Mouse (Mus musculus) ES-CJ7 (cell line): ENCODE data around the gene Zfp13.
A peak's percentile ranks its signal among the peaks of the same experiment; 100 is the strongest.

ENCODE experiments used
- DNase-seq: peaks from one replicate; pipeline ENCODE4 v3.0.0; 2011; ENCODE audit warnings: low read depth, low spot score

Gene Zfp13

DNA sequence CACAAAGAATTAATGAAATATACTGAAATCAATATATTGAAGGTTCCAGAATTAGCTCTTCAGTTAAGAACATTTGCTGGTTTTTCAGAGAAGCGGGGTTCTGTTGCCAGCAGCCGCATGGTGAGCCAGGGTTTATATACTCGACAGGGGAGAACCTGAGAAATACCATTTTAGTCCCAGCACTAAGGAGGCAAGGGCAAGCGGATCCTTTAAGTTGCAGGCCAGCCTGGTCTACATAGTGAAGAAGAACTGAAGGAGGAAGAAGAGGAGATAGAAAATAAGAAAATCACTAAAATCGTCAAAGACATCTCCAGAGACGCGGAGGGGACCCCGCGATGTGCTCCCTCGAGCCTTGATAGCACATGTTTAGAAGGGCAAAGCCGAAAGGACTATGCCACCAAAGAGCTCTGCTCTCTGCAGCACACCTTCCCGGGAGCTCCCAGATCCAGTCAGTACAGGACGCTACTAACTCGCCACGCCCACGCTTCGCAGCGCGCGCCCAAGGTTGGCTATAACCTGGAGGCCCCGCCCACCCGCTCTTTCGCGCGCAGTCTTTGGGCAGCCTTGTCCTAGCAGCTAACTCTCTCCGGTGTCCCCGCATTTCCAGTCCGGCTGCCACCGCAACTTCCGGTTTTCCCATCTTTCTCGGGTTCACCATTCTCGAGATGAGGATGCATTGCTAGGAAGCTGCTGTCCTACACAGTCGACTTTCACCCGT, 6.9 kb downstream of the Zfp13 start:
- DNase-seq, result peak; percentile 99

DNA sequence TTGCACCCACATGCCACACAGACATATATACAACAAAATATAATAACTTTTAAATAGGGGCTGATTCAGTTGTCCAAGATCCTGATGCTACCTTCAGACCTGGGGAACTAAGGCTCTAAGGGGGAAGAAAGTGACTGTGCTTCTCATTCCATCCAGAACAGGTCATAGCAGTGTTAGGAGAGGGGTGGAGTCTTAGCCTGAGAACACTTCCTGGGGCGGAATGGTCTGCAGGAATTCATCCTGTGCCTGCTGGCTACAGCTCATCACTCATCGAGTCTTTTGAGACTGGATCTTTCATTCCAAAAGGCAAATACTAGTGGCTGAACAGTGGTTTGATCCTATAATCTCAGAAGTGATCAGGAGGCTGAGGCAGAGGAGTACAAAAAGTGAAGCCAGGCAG, 12.0 kb downstream of the Zfp13 start:
- DNase-seq, result peak; percentile 56

DNA sequence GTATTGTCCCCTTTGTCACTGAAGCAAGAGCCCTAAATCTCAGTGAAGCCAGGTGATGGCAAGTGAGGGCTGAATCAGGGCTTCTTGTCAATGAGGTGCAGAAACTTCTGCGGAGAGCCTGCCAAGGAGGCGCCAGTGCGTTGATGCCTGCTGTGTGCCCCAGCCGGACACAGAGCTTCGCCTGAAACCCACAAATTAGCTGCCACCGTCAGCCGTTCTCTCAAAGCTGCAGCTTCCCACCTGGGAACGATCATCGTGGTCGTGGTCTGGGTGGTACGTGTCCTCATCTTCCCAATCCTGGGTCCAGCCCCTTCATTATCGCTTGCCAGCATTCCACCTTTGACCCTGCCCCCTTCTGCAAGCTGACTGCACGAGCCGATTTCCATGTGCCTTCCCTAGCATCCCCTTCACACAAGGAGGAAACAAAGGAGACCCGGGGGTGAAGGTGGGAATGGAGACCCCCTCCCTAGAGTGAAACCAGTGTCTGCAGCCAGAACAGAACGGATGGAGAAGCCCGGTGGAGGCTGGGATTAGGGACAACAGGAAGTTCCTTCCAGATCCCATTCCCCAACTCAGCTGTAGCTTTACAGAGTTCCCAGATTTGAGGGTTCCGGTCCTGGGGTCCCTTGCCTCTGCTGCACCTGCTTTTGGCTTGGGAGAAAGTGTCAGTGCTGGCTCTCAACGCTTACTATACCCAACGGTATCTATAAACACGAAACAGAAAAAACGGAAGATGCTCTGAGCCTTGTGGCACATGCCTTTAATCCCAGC, 13.4 kb downstream of the Zfp13 start:
- DNase-seq, result peak; percentile 89

DNA sequence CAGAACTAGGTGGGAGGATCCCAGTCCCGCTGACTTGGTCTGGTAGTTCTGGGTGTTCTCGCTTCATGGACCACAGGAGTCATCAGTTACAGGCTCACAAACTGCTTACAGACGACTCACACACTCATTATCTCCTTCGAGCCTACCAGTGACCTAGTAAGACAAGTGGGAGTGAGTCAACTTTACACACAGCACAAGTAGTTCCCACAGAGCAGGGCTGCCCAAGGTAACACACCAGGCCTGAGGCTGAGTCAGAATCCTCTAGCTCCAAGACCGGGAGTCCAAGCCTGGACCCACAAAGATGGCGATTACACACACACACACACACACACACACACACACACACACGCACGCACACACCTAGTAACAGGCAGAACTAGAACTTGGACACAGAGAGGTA, 14.5 kb downstream of the Zfp13 start:
- no peak for DNase-seq

DNA sequence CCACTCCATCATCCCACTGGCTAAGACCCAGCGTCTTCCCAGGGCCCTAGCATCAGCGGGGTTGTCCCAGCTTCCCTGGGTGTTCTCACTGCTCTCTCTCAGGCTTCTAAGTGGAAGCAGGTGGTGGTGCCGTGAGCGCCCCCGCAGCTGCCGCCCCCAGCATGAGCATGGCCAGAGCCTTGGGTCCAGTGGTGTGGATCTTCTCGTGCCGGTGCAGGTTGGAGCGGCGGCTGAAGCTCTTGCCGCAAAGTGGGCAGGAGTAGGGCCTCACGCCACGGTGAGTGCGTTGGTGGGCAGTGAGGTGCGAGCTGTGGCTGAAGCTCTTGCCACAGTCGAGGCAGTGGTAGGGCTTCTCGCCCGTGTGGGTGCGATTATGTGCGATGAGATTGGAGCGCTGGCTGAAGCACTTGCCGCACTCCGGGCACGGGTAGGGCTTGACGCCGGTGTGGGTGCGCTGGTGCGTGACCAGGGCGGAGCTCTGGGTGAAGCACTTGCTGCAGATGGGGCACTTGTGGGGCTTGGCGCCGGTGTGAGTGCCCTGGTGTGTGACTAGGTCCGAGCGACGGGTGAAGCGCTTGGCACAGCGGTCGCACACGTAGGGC, 23.2 kb downstream of the Zfp13 start:
- no peak for DNase-seq

DNA sequence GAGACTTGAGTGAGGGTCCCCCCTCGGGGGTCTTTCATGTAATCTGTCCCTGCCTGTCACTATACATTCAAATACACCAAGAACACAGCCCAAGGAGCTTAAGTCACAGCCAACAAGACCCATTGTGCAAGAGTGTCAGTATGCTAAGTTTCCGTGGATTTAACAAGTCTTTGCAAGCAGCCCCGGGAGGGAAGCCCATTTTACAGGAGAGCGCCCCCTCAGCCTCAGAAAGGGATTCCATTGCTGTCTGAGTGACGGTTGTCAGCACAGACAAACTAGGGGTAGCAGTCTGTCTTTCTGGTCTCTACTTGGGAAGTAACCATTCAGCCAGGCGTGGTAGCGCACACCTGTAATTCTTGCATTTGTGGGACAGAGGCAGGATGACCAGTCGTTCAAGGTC, 25.2 kb downstream of the Zfp13 start:
- DNase-seq, result peak; percentile 41

DNA sequence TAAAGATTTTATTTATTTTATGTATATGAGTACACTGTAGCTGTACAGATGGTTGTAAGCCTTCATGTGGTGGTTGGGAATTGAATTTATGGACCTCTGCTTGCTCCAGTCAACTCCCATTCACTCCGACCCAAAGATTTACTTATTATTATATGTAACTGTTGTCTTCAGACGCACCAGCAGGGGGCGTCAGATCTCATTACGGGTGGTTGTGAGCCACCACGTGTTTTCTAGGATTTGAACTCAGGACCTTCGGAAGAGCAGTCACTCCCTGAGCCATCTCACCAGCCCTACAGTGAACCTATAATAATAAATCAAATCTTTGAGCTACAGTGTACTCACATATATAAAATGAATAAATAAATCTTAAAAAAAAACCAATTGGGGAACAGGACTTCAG, 27.2 kb downstream of the Zfp13 start:
- no peak for DNase-seq

DNA sequence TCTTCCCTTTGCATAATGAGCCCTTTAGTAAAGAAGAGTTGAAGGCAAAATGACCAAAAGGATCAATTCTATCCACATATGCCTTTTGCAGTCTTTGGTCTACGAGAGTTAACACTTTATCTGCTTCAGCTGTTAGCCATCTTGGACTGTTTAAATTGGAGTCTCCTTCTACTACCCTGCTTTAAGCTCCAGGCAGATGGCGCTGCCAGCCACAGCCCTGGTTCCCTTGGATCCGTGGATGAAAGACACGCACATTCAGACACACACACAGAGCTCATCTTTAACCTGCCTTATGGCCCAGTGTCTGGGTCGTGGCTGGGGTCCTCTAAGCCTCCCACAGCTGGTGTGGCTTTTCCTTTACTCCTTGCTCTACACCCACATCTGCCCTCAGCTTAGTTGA, 28.2 kb downstream of the Zfp13 start:
- DNase-seq, result peak; percentile 48

DNA sequence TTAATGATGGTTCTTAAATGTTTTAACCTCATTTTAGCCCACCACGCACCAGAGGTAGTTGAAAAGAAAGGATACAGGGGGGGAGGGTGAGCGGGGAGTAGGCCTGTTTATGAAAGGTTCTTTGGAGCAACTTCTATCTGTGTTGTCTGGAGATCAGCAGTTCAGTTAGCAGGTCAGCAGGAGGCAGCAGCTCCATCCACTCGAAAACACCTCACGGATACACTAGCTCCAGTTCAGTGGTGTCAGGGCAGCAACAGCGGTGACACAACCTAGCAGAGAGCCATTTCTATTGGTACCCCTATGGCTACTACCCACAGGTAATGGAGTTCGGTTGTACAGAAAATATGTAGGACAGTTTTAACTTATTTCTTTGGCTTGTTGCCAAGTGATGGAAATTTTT, 29.3 kb downstream of the Zfp13 start:
- peak; percentile 83 for DNase-seq

DNA sequence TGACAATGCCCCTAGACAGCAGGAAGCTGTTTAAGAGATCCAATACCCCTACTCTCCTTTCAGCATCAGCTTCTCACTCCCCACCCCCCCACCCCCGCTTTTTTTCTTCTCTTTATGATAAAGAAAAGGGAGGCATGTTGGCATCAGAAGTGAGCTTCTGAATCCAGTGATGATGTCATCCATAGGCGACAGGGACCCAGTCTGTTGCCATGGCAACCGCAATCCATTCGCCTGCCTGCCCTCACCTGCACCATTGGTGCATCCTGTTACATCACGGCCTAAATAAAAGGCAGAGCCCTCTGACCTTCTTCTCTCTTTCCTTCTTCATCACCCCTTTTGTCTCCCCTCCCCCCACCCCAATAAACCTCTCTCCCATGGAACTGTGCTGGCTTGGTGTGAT, 30.9 kb downstream of the Zfp13 start:
- peak; percentile 78 for DNase-seq

DNA sequence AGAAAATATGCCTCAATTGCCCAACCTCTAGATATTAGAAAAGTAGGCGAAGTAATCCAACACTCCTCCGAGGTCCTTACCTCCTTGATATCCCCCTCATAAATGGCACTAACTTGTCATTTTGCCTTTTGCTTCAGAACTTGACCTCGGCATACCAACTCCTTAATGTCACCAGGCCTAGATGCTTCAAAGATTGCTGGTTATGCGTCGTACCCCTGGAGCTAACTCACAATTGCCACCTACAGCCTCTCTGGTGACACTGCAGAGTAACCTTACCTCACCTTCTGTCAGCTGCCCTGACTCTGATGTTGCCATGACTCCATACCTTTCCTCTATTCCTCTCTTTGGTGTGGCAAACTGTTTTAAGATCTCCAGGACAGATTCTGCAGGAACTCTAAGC, 32.5 kb downstream of the Zfp13 start:
- DNase-seq, result peak; percentile 63

DNA sequence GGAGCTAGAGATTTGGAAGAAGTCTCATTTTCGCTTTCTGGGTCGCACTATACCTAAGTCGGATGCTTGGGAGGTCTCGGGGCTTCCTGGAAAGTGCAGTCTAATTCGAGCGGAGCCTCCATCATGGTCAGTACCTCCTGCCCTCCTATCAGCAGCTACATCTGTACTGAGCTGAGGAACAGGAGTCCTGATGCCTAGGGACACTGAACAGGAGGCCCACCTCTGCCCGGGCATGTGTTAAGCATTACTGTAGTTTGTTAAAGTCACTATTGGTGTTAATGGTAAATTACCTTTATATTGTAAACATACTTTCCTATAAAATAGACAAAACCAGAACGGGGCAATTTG, 34.9 kb downstream of the Zfp13 start:
- DNase-seq, result no peak

DNA sequence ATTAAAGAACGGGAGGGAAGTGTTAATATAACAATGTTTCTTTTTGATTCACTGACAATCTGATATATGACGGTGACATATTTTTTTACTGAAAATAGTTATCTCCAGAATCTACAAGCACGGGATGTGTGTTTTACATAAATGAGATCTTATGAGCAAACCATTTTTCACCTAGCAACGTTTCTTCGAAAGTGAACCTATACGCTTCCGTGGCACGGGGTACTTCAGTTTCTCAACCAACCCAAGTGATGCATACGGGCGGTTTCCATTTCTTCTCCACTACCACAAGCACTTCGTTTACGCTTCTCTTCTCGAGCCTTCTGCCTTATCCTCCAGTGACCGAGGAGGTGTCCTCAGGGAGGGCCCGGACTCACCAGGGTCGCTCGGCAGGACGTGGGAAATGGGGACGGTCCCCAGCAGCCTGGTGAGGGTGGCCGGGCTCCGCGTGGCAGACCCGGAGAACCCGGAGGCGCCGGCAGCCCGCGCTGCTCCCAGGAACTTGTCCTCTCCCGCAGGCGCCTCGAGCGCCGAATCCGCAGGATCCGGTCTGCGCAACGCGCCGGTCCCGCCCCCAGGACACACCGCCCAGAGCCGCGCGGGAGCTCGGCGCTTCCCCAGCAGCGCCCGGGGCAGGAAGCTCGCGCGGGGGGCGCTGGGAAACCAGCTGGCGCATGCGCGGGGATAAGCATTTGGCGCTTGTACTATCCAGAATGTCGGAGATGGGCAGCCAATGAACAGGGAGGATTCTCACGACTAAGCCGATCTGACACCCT, 35.5 kb downstream of the Zfp13 start, which contains the start of gene Zfp213:
Gene Zfp213 (minus strand): TSS at position 644 of the 773 bp plus-strand sequence.
- peak; percentile 93 for DNase-seq

DNA sequence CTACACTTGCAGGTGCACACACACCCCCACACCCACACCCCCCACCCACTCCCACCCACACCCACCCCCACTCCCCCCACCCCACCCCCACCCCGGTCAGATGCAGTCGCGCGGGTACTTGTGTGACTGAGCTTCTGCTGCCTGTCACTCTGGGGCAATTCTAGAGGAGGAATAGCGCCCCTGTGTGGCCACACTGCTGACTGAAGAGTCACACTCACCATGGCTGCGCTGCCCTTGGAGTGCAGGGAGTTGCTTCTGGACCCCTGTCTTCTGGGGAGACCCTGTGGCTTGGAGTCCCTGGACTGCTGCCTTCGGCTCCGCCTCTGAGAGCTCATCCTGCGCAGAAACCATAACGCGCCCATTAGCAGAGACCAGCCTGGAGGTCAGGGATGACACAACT, 39.5 kb downstream of the Zfp13 start:
- peak; percentile 85 for DNase-seq

DNA sequence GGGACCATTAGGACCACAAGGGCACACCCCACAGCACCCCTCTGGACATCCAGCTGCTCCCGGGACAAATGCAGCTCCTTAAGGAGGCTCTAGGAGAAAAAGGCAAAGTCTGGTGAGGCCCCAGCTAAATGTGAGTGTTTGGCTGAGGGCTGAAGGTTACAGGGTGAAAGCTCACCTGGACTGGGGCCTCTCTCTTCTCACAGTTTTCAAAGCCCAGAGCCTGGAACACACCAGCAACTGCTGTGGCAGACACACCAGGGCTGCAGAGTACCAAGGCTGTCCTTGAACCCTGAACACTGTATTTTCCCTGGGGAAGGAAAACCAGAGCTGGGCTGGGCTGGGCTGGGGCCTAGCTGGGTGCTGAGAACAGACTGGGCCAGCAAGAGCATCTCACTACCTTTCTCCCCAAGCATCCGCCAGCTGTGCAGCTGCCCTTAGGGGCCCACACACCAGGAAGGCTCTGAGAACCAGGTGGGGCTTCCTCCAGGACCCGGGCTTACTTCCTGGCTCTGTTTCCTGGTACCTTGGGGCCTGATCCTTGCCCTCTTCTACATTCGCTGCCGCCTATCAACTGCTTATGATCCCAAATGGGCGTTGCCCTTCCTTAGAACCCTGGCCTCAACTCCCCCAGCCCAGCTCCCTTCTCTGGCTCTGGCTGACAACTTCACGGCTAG, 43.9 kb downstream of the Zfp13 start:
- no peak for DNase-seq

DNA sequence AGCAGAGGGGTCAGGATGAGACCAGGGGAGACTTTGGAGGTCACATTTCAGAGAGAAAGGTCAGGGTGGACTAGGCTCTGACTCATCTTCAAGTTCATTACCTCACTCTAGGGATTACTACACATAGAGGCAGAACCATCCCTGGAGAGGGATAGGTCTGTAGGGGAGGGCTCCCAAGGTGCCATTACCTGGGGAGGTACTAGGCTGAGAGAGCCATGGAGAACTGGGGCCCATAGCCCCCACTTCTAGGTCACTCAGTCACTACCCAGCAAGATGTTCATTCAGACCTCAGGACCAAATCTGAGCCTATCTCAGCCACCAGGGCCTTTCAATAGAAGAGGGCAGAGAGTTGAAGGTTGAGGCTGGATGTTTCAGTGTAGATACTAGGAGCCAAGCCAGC, 45.0 kb downstream of the Zfp13 start:
- no peak for DNase-seq

DNA sequence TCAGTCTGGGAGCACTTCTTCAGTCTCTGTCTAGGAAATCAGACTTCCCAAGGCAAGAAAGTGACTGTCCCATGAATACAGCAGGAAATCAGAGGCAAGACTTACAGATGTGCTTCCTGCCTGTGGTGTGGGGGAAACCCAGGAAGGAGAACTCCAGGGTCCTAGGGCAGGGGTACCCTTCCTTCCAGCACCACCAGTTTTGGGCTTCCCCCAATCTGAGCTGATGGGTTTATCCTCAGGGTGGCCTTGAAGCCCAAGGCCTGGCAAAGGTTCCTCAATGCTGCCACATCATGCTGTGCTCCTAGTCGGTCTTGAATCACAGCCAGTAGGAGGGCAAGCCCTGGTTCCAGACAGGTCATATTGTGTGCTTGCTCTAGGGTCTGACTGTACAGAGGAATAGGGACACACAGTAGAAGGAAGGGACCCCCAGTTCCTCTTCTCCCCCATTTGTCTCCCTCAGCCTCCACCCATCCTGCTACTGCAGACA, 45.6 kb downstream of the Zfp13 start:
- no peak for DNase-seq

DNA sequence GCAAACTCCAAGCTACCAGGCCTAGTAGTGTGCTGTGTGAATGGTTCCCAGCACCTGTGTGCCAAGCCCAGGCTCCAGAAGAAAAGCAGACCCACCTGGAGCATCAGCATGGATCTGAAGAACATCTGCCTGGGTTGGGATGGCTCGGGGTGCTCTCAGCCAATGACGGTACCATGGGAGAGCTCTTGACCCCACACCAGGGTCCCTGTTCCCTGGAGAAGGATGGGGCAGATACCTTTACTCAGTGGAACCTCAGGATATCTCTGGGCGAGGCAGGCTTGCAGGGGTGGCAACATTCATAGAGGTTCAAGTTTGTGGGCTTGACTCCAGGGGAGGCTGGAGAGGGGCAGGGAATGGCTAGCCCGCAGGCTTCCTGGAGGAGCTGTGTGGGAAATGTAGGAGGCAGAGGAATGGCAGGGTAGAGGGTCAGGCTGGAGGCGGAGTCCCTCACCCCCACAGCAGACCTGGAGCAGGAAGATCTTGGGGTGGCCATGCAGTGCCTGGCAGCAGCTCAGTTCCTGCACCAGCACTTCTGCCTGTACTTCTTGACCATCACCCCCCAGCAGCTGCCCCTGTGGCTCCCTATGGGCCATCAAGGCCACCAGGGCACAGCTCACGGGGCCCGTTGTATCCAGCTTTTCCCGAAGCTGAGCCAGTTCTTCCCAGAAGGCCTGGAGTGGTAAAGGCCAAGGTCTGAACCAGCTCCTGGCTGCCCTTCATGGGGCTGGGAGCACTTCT, 46.2 kb downstream of the Zfp13 start:
- DNase-seq, result no peak

DNA sequence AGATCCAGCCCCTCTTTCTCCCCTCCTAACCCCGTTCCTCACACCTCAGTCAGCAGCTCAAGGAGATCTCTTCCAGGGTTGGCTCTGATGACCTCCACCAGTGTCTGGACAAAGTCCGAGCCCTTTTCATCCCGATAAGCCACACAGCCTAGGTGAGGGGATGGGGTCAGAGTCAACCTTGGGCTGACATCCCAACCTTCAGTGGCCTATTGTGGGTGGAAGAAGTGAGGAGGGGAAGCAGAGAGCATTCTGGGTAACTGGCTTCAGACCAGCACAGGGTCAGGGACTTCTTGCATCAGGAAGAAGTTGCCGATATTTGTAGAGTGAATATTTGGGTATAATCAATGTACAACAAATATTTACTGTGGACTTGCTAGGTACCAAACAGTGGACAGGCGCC, 47.3 kb downstream of the Zfp13 start:
- no peak for DNase-seq

DNA sequence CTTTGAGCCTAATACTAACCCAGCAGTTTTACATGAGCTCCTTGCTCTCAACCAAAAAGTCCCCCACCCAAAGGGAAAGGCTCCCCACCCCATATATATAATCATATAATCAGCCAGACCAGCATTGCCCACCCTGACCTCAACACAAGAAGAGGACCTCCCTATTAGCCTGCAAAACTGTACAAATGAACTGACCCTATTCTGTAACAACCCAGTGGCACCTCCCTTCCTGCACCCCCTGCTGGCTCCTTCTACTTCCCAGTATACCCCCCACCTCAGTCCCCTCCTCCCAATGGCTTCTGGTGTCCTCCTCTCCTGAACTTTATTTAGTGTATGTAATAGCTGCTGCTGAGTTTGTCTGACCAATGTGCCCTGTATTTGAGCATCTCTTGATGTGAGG, 47.9 kb downstream of the Zfp13 start:
- no peak for DNase-seq

DNA sequence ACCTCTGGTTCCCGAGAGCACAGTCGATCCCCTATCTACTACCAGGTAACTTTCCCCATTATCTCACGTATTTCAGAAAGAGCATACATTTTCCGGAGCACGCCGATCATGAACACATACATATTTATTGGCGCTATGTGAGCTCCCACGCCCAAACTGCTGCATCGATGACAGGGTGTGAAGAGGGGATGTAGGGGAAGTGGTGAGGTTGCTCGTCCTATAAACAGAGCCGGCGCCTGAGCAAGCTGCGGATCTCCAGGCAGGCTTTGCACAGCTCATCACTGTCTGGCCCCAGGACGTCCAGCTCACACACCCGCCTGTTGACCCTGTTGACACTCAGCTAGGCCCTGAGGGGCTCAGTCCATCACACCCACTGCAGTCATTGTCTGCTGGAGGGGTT, 48.4 kb downstream of the Zfp13 start:
- no peak for DNase-seq
